Mouse (Mus musculus) C2C12 (cell line): ENCODE results near the gene Mink1. TPM values are rescaled to one million over a fixed set of nuclear protein-coding genes. Genes with fewer than 3 reads are reported as not detected.

Source experiments
- H3K27me3 ChIP-seq: one replicate; pipeline ENCODE4 v1.6.1; 2011; ENCODE audit not compliant: control insufficient read depth, insufficient read depth, insufficient read length
- H3K36me3 ChIP-seq: one replicate; pipeline ENCODE4 v1.6.1; 2011; ENCODE audit not compliant: control insufficient read depth, insufficient read depth
- H3K4me3 ChIP-seq: one replicate; pipeline ENCODE4 v1.5.1; 2011; ENCODE audit warnings: mild to moderate bottlenecking, control low read depth; ENCODE audit not compliant: poor library complexity, insufficient read depth, severe bottlenecking
- H3K79me2 ChIP-seq: one replicate; pipeline ENCODE4 v1.6.1; 2011; ENCODE audit not compliant: control insufficient read depth, insufficient read depth
- H3K79me3 ChIP-seq: one replicate; pipeline ENCODE4 v1.6.1; 2011; ENCODE audit warnings: low read depth, control low read depth
- H3ac ChIP-seq: one replicate; pipeline ENCODE3; 2011; ENCODE audit warnings: low read depth; ENCODE audit not compliant: control insufficient read depth, insufficient read length
- CEBPB ChIP-seq: IDR thresholded peaks from one replicate; pipeline ENCODE4 v1.6.1; 2011; ENCODE audit warnings: low read depth, mild to moderate bottlenecking, control low read depth, moderate library complexity
- CTCF ChIP-seq: IDR thresholded peaks from one replicate; pipeline ENCODE4 v1.5.1; 2011; ENCODE audit not compliant: control insufficient read depth, insufficient read depth, insufficient read length
- FOSL1 ChIP-seq: IDR thresholded peaks from one replicate; pipeline ENCODE4 v1.8.0; 2011; ENCODE audit warnings: mild to moderate bottlenecking, low read length; ENCODE audit not compliant: poor library complexity, insufficient read depth, severe bottlenecking
- MAX ChIP-seq: IDR thresholded peaks from one replicate; pipeline ENCODE4 v1.6.1; 2011; ENCODE audit warnings: mild to moderate bottlenecking, control low read depth
- MYOD1 ChIP-seq: IDR thresholded peaks from one replicate; pipeline ENCODE4 v1.6.1; 2011; ENCODE audit warnings: low read depth; ENCODE audit not compliant: control insufficient read depth, insufficient read length
- MYOG ChIP-seq: IDR thresholded peaks from one replicate; pipeline ENCODE4 v1.6.1; 2011; ENCODE audit not compliant: control insufficient read depth, insufficient read length; ENCODE audit errors: extremely low read depth
- USF1 ChIP-seq: IDR thresholded peaks from one replicate; pipeline ENCODE4 v1.6.1; 2011; ENCODE audit warnings: low read depth, mild to moderate bottlenecking, control low read depth, moderate library complexity
- polyA plus RNA-seq: library from polyadenylated mRNA; unstranded; fragments of >200 nt; fragmentation: generic; extraction: Trizol; gene quantifications from one replicate; pipeline ENCODE4 v1.2.1, GENCODE M21; 2012; ENCODE audit warnings: missing spikeins

The Mink1 gene
- polyA plus RNA-seq, 1 experiment, result 34.5 TPM

GRCm38 (mm10) chr11:70628431-70628830 is 65.8 kb downstream of the Mink1 start:
- Histone ChIP-seq H3K4me3 (no peak overlapping the region), H3ac (no peak overlapping the region), H3K79me3 (no peaks in the 10 kb centered on the region), H3K79me2 (no peaks in the 10 kb centered on the region), H3K27me3 (no peaks in the 10 kb centered on the region), H3K36me3 (no peaks in the 10 kb centered on the region)
- TF ChIP-seq MYOG, result no peak
- no peak for TF ChIP-seq USF1
- no peak for TF ChIP-seq MAX
- no peak for TF ChIP-seq FOSL1
- no peak for TF ChIP-seq CTCF
- no peak for TF ChIP-seq MYOD1
- no peak for TF ChIP-seq CEBPB

- no peak overlapping the region for H3K4me3 ChIP-seq
- H3ac ChIP-seq, result no peak overlapping the region
- H3K36me3 ChIP-seq, result no peaks in the 10 kb centered on the region
- no peaks in the 10 kb centered on the region for H3K79me2 ChIP-seq
- no peaks in the 10 kb centered on the region for H3K79me3 ChIP-seq
- H3K27me3 ChIP-seq, result no peaks in the 10 kb centered on the region
- TF ChIP-seq MYOD1 (no peak), MYOG (no peak), CEBPB (no peak), USF1 (no peak), CTCF (peak; percentile 18)
Observed at GRCm38 (mm10) chr11:70629557-70629956, 66.9 kb downstream of the Mink1 start.

GRCm38 (mm10) chr11:70630129-70630528 is 67.4 kb downstream of the Mink1 start:
- H3ac ChIP-seq, result no peak overlapping the region
- no peak for TF ChIP-seq MYOD1
- TF ChIP-seq USF1, result no peak
- TF ChIP-seq MYOG, result no peak
- no peak for TF ChIP-seq MAX
- no peak for TF ChIP-seq CTCF
- TF ChIP-seq CEBPB, result no peak
- H3K4me3 ChIP-seq, result no peak overlapping the region
- no peaks in the 10 kb centered on the region for H3K79me2 ChIP-seq
- H3K27me3 ChIP-seq, result no peaks in the 10 kb centered on the region
- no peaks in the 10 kb centered on the region for H3K79me3 ChIP-seq
- H3K36me3 ChIP-seq, result no peaks in the 10 kb centered on the region

GRCm38 (mm10) chr11:70635601-70636000 is 72.9 kb downstream of the Mink1 start:
- TF ChIP-seq USF1 (no peak), MYOD1 (no peak), MAX (no peak), CTCF (no peak), CEBPB (no peak), MYOG (no peak), FOSL1 (no peak)
- no peak overlapping the region for H3K4me3 ChIP-seq
- no peaks in the 10 kb centered on the region for H3K36me3 ChIP-seq
- no peaks in the 10 kb centered on the region for H3K79me3 ChIP-seq
- no peaks in the 10 kb centered on the region for H3K27me3 ChIP-seq
- no peak overlapping the region for H3ac ChIP-seq
- no peaks in the 10 kb centered on the region for H3K79me2 ChIP-seq

- TF ChIP-seq FOSL1 (no peak), CTCF (no peak), MYOD1 (no peak), CEBPB (no peak), MYOG (no peak), MAX (no peak), USF1 (no peak)
- Histone ChIP-seq H3K36me3 (no peaks in the 10 kb centered on the region), H3K79me2 (no peaks in the 10 kb centered on the region), H3K27me3 (no peaks in the 10 kb centered on the region), H3K4me3 (no peak overlapping the region), H3ac (no peak overlapping the region), H3K79me3 (no peaks in the 10 kb centered on the region)
Observed at GRCm38 (mm10) chr11:70637764-70638163, 75.1 kb downstream of the Mink1 start.

GRCm38 (mm10) chr11:70638293-70638692 is 75.6 kb downstream of the Mink1 start:
- peaks cover 2% of the 10 kb centered on the region for H3K36me3 ChIP-seq
- no peaks in the 10 kb centered on the region for H3K79me3 ChIP-seq
- no peaks in the 10 kb centered on the region for H3K79me2 ChIP-seq
- no peaks in the 10 kb centered on the region for H3K27me3 ChIP-seq
- H3K4me3 ChIP-seq, result no peak overlapping the region
- TF ChIP-seq MAX, result no peak
- TF ChIP-seq MYOD1, result no peak
- TF ChIP-seq CTCF, result no peak
- TF ChIP-seq FOSL1, result no peak
- no peak for TF ChIP-seq USF1
- no peak for TF ChIP-seq CEBPB
- TF ChIP-seq MYOG, result no peak
- H3ac ChIP-seq, result no peak overlapping the region
